Mouse (Mus musculus) MEL (cell line): ENCODE measurements around the gene Gm20388. TPM values are rescaled to one million over a fixed set of nuclear protein-coding genes. Genes with fewer than 3 reads are reported as not detected.

Experiments used
- DNase-seq: peaks from one replicate; pipeline ENCODE4 v3.0.0; 2011; ENCODE audit warnings: low read depth, low spot score
- H3K27ac ChIP-seq: 2 replicates; pipeline ENCODE4 v1.5.1; 2012; ENCODE audit warnings: low read depth, mild to moderate bottlenecking, control low read depth, low read length, moderate library complexity; ENCODE audit not compliant: control insufficient read depth
- H3K27me3 ChIP-seq, 2 experiments: fragments of 150-350 bp in 1 of 2; sonication (generic) in 1 of 2; 2 replicates each; pipeline ENCODE4 v1.6.1; 2012; ENCODE audit warnings: low read length in 2 of 2, mild to moderate bottlenecking in 2 of 2, improper control_type of control experiment in 1 of 2, moderate library complexity in 1 of 2; ENCODE audit not compliant: insufficient read depth in 2 of 2, control insufficient read depth in 1 of 2
- H3K36me3 ChIP-seq, 2 experiments: 2 replicates each; pipeline ENCODE4 v1.6.1; 2012 to 2014; ENCODE audit warnings: low read length in 2 of 2, improper control_type of control experiment in 1 of 2, inconsistent platforms in 1 of 2, mild to moderate bottlenecking in 1 of 2; ENCODE audit not compliant: insufficient read depth in 2 of 2, control insufficient read depth in 1 of 2
- H3K4me1 ChIP-seq, 2 experiments: fragments of 150-350 bp in 1 of 2; sonication (generic) in 1 of 2; 2 replicates each; pipeline ENCODE4 v1.6.1; 2012; ENCODE audit warnings: low read length in 2 of 2, improper control_type of control experiment in 1 of 2, mild to moderate bottlenecking in 1 of 2; ENCODE audit not compliant: insufficient read depth in 2 of 2, control insufficient read depth in 1 of 2
- H3K4me3 ChIP-seq, 2 experiments: fragments of 150-350 bp in 1 of 2; sonication (generic) in 1 of 2; 2 replicates each; pipeline ENCODE4 v1.5.1; 2012; ENCODE audit warnings: low read depth in 2 of 2, low read length in 2 of 2, mild to moderate bottlenecking in 2 of 2, moderate library complexity in 2 of 2, control low read depth in 1 of 2, improper control_type of control experiment in 1 of 2; ENCODE audit not compliant: control insufficient read depth in 1 of 2, insufficient read depth in 1 of 2
- H3K79me2 ChIP-seq: 2 replicates; pipeline ENCODE4 v1.6.1; 2012; ENCODE audit warnings: mild to moderate bottlenecking, low read length, moderate library complexity; ENCODE audit not compliant: control insufficient read depth, poor library complexity, insufficient read depth
- H3K9ac ChIP-seq: 2 replicates; pipeline ENCODE4 v1.6.1; 2012; ENCODE audit warnings: low read depth, mild to moderate bottlenecking, control low read depth, low read length, moderate library complexity; ENCODE audit not compliant: control insufficient read depth, poor library complexity, severe bottlenecking
- H3K9me3 ChIP-seq: fragments of 150-350 bp; sonication (generic); replicated peaks from 2 replicates; pipeline ENCODE4 v1.6.1; 2012; ENCODE audit warnings: mild to moderate bottlenecking, low read length, improper control_type of control experiment, moderate library complexity; ENCODE audit not compliant: insufficient read depth
- CHD2 ChIP-seq: IDR thresholded peaks from 2 replicates; pipeline ENCODE4 v1.6.1; 2011; ENCODE audit warnings: low read length, improper control_type of control experiment
- E2F4 ChIP-seq: IDR thresholded peaks from 2 replicates; pipeline ENCODE4 v1.6.1; 2011; ENCODE audit warnings: low read depth, low read length, improper control_type of control experiment, borderline replicate concordance
- ELF1 ChIP-seq: IDR thresholded peaks from 2 replicates; pipeline ENCODE4 v1.6.1; 2014; ENCODE audit warnings: low read depth, mild to moderate bottlenecking, inconsistent platforms, low read length, improper control_type of control experiment, moderate library complexity
- EP300 ChIP-seq, 2 experiments: IDR thresholded peaks; 2 replicates each; pipeline ENCODE4 v1.6.1; 2011; ENCODE audit warnings: improper control_type of control experiment in 2 of 2, low read length in 2 of 2, low read depth in 1 of 2, mild to moderate bottlenecking in 1 of 2
- GABPA ChIP-seq: IDR thresholded peaks from 2 replicates; pipeline ENCODE4 v1.6.1; 2012; ENCODE audit warnings: low read depth, mild to moderate bottlenecking, inconsistent platforms, low read length, improper control_type of control experiment, moderate library complexity
- GATA1 ChIP-seq: IDR thresholded peaks from 2 replicates; pipeline ENCODE4 v1.6.1; 2011; ENCODE audit warnings: low read depth, low read length, improper control_type of control experiment
- HCFC1 ChIP-seq: IDR thresholded peaks from 2 replicates; pipeline ENCODE4 v1.6.1; 2012; ENCODE audit warnings: low read depth, mild to moderate bottlenecking, inconsistent platforms, low read length, improper control_type of control experiment, moderate library complexity
- JUND ChIP-seq: IDR thresholded peaks from 2 replicates; pipeline ENCODE4 v1.6.1; 2011; ENCODE audit warnings: low read depth, mild to moderate bottlenecking, improper control_type of control experiment, low read length
- KAT2A ChIP-seq: conservative IDR thresholded peaks from 2 replicates; pipeline ENCODE4 v1.6.1; 2012; ENCODE audit warnings: low read depth, low read length, improper control_type of control experiment, inconsistent platforms
- MAZ ChIP-seq: IDR thresholded peaks from 2 replicates; pipeline ENCODE4 v1.6.1; 2012; ENCODE audit warnings: low read depth, mild to moderate bottlenecking, inconsistent platforms, low read length, improper control_type of control experiment
- MEF2A ChIP-seq: IDR thresholded peaks from 2 replicates; pipeline ENCODE4 v1.6.1; 2014; ENCODE audit warnings: low read depth, mild to moderate bottlenecking, inconsistent platforms, low read length, improper control_type of control experiment; ENCODE audit not compliant: poor library complexity, insufficient replicate concordance, severe bottlenecking; ENCODE audit errors: extremely low read depth
- MXI1 ChIP-seq: IDR thresholded peaks from 2 replicates; pipeline ENCODE4 v1.6.1; 2011; ENCODE audit warnings: mild to moderate bottlenecking, low read depth, low read length, improper control_type of control experiment
- MYB ChIP-seq: IDR thresholded peaks from 2 replicates; pipeline ENCODE4 v1.6.1; 2011; ENCODE audit warnings: mild to moderate bottlenecking, low read depth, low read length, improper control_type of control experiment
- MYC ChIP-seq: IDR thresholded peaks from 2 replicates; pipeline ENCODE4 v1.6.1; 2011; ENCODE audit warnings: low read depth, mild to moderate bottlenecking, low read length, improper control_type of control experiment, moderate library complexity
- NELFE ChIP-seq: IDR thresholded peaks from 2 replicates; pipeline ENCODE4 v1.6.1; 2011; ENCODE audit warnings: low read depth, low read length, improper control_type of control experiment
- NRF1 ChIP-seq: IDR thresholded peaks from 2 replicates; pipeline ENCODE4 v1.6.1; 2014; ENCODE audit warnings: low read depth, mild to moderate bottlenecking, inconsistent platforms, low read length, improper control_type of control experiment, moderate library complexity; ENCODE audit not compliant: poor library complexity, insufficient read depth, severe bottlenecking
- POLR2A ChIP-seq, 2 experiments: IDR thresholded peaks; 2 replicates each; pipeline ENCODE4 v1.6.1; 2011 to 2012; ENCODE audit warnings: low read length in 2 of 2, mild to moderate bottlenecking in 2 of 2, control low read depth in 1 of 2, improper control_type of control experiment in 1 of 2, low read depth in 1 of 2, moderate library complexity in 1 of 2; ENCODE audit not compliant: control insufficient read depth in 1 of 2, insufficient read depth in 1 of 2, poor library complexity in 1 of 2
- POLR2AphosphoS5 ChIP-seq: IDR thresholded peaks from 2 replicates; pipeline ENCODE4 v1.6.1; 2012; ENCODE audit warnings: low read depth, borderline replicate concordance, mild to moderate bottlenecking, inconsistent platforms, low read length, moderate library complexity, mixed read lengths
- RAD21 ChIP-seq: IDR thresholded peaks from 2 replicates; pipeline ENCODE4 v1.6.1; 2011; ENCODE audit warnings: mild to moderate bottlenecking, low read depth, low read length, improper control_type of control experiment
- RCOR1 ChIP-seq: IDR thresholded peaks from 2 replicates; pipeline ENCODE4 v1.6.1; 2012; ENCODE audit warnings: low read depth, mild to moderate bottlenecking, inconsistent platforms, low read length, improper control_type of control experiment
- SIN3A ChIP-seq: IDR thresholded peaks from 2 replicates; pipeline ENCODE4 v1.6.1; 2012; ENCODE audit warnings: low read length, improper control_type of control experiment, inconsistent platforms
- TBP ChIP-seq: IDR thresholded peaks from 2 replicates; pipeline ENCODE4 v1.8.0; 2011; ENCODE audit warnings: low read depth, low read length, improper control_type of control experiment
- TCF12 ChIP-seq: IDR thresholded peaks from 2 replicates; pipeline ENCODE4 v1.6.1; 2014; ENCODE audit warnings: low read depth, mild to moderate bottlenecking, inconsistent platforms, low read length, improper control_type of control experiment, moderate library complexity
- USF1 ChIP-seq: IDR thresholded peaks from 2 replicates; pipeline ENCODE4 v1.6.1; 2014; ENCODE audit warnings: low read depth, mild to moderate bottlenecking, inconsistent platforms, low read length, improper control_type of control experiment, moderate library complexity
- ZKSCAN1 ChIP-seq: IDR thresholded peaks from 2 replicates; pipeline ENCODE4 v1.6.1; 2012; ENCODE audit warnings: low read depth, mild to moderate bottlenecking, inconsistent platforms, low read length, improper control_type of control experiment, moderate library complexity
- polyA plus RNA-seq, 2 experiments: library from polyadenylated mRNA; stranded (reverse) in 1 of 2; unstranded in 1 of 2; fragments of >175 nt in 1 of 2; fragments of >200 nt in 1 of 2; gene quantifications; 2 replicates each; pipeline versions ENCODE4 v1.2.1 to v1.2.4; 2012; ENCODE audit warnings: low replicate concordance in 2 of 2, low read depth in 1 of 2; ENCODE audit not compliant: insufficient read length in 2 of 2, insufficient read depth in 1 of 2, missing spikeins in 1 of 2
- total RNA-seq: library from RNA; depleted of rRNA; stranded (reverse); fragments of 300-350 nt; gene quantifications from 2 replicates; pipeline ENCODE4 v1.2.3, GENCODE M21; 2012

Gm20388 gene
- total and polyA plus RNA-seq, 3 experiments: 11.1 to 17.8 TPM; not detected in 1

DNA sequence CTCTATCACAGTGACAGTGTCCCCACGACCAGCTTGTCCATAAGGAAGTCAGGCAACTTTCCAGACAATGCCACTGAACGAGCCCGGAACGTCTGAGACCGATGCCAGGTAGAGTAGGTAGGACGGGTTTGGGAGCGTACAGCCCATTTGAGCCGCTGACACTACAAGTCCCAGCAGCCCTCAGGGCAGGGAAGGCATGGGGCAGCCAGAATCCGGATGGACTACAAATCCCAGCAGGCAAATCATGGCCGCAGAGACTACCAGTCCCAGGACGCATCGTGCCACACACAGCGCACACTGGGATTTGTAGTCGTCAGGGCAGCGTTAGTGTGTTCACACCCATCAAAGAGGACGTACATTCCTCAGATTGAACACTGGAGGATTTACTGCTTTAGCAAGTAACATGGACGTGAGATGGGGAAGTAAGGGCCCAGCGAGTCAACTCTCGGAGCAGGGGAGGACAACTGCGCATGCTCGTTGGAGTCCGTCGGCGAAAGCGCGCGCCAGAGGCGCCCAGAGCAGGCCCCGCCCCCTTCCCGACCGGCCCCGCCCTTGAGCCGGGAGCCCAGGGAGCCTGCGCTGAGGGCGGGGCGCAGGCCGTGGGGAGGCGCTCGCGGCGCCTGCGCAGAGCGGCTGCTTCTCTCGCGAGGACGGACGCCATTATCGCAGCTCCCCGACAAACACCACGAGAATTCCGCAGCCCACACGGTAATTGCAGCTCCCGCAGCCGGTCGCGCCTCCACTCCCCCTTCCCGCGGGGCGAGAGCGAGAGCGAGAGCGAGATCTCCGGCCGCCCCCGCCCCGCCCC is 2039.5 kb downstream of the Gm20388 start:
- H3K27ac ChIP-seq: peak overlapping the region; percentile 98
- H3K9ac ChIP-seq: peak overlapping the region; percentile 87
- H3K9me3 ChIP-seq: no peaks in the 10 kb centered on the region
- no peaks in the 10 kb centered on the region for H3K27me3 ChIP-seq
- peaks cover 25% of the 10 kb centered on the region for H3K79me2 ChIP-seq
- H3K4me1 ChIP-seq: peaks cover 3 to 44% of the 10 kb centered on the region in 2 experiments; a peak in 3 of 4 replicates
- peaks cover 0 to 41% of the 10 kb centered on the region in 2 experiments; a peak in 2 of 4 replicates for H3K36me3 ChIP-seq
- TF ChIP-seq EP300 (IDR thresholded peaks at IDR 0.05; ENCODE audit: low read depth in 1 of 2, low read length in 2 of 2) (peak in 1 of 2 experiments; percentile 33; a peak in 2 of 4 replicates), MAZ (peak; percentile 75; the same call in 1 of the 2 replicates), NRF1 (peak; percentile 86), MXI1 (peak; percentile 43; the same call in 1 of the 2 replicates), USF1 (peak; percentile 48; the same call in 1 of the 2 replicates), RAD21 (no peak), POLR2AphosphoS5 (peak; percentile 49; the same call in 1 of the 2 replicates), JUND (no peak), POLR2A (IDR thresholded peaks at IDR 0.05; ENCODE audit: control insufficient read depth in 1 of 2, insufficient read depth in 1 of 2, low read depth in 1 of 2, low read length in 2 of 2, poor library complexity in 1 of 2) (peak in 1 of 2 experiments; percentile 48; a peak in 2 of 4 replicates), TCF12 (peak; percentile 67), GATA1 (peak; percentile 20; the same call in 1 of the 2 replicates), MEF2A (peak; percentile 68; the same call in 1 of the 2 replicates), TBP (peak; percentile 89), MYC (peak; percentile 95), E2F4 (0 out of 2 replicates have a peak, but pooled peaks have one; percentile 26), ELF1 (peak; percentile 91), RCOR1 (no peak), GABPA (no peak; the same call in 1 of the 2 replicates), MYB (peak; percentile 50; the same call in 1 of the 2 replicates), SIN3A (peak; percentile 92), NELFE (peak; percentile 71; the same call in 1 of the 2 replicates), ZKSCAN1 (no peak), CHD2 (peak; percentile 96), HCFC1 (peak; percentile 97), KAT2A (peak; percentile 99)
- peak overlapping the region; percentile 31 to 73 for H3K4me3 ChIP-seq
- DNase-seq: peak; percentile 99
